Mouse (Mus musculus) gastrocnemius, adult 8-10 months (tissue): ENCODE measurements around the gene Ctps. TPM values are rescaled to one million over a fixed set of nuclear protein-coding genes. Genes with fewer than 3 reads are reported as not detected.

Experiments used
- DNase-seq, 2 experiments: peaks; one replicate each; pipeline ENCODE4 v3.0.0; 2022; ENCODE audit warnings: low spot score in 2 of 2
- total RNA-seq, 4 experiments: library from RNA; stranded (reverse); gene quantifications; 2 replicates each; pipeline ENCODE4 v1.2.4; 2022

Gene Ctps
- total RNA-seq, 4 experiments from 2014 or later, result 13.2 to 14.6 (median 13.9) TPM

DNA sequence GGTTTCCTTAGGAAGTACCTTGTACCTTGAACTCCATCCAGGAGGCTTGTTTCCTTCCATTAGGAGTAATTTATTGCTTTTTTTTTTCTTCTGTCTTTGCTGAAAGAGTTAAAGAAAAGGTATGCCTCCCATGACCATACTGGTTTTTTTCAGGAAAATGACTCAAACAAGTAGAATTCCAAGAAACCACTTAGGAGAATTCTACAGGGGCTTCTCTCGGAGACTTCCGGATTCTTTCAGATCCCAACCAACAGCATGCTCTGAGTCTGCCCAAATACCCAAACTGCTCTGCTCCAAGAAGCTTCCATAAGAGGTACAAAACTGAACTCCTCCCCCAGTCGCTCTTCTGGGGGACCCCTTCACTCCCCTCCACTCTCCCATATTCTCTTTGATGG, 991 bp upstream of the Ctps start:
- no peak for DNase-seq

DNA sequence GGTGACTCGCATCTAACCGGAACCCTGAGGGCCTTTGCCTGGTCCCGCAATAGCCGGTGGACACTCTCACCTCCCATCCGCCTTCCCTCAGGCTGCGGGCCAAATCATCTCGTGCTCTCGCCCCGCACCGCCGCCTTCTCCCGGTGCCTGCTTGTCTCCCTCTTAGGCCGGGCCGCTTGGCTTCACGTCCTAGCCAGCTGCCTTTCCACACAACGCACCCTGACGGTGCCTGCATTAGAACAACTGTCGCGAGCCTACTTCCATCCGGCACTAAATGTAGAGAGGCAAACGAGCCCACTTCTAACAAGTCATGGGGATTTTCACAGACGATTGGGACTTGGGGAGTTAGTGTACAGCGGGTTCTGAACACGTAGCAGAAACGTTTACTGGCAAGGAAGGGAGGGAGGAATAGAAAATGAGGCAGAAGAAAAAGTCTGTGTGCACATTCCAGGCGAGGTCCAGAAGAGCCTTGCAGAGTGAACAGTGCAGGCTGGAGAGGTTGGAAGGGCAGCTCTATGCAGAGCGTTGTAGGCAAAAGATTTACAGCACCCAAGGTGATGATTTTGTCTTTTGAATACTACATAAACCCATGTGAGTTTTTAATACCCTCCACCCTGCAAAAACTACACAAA, 478 bp upstream of the Ctps start:
- no peak for DNase-seq

DNA sequence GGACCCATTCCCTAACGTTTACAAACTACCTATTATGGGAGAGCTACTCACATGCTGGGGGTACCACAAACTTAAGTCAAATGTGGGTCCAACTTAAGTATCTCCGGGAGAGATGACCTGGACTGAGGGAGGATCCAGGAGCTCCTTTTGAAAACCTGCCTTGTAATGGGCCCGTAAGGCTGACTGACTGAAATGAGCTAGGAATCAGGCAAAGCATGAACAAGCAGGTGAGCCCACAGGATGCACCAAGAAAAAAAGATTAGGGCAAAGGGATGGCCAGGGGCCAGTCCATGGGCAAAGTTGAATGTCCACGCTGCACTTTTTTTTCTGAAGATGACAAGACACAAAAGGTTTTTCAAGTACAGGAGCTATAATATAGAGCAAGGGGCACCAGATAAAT, 1.1 kb downstream of the Ctps start:
- DNase-seq, result no peak

DNA sequence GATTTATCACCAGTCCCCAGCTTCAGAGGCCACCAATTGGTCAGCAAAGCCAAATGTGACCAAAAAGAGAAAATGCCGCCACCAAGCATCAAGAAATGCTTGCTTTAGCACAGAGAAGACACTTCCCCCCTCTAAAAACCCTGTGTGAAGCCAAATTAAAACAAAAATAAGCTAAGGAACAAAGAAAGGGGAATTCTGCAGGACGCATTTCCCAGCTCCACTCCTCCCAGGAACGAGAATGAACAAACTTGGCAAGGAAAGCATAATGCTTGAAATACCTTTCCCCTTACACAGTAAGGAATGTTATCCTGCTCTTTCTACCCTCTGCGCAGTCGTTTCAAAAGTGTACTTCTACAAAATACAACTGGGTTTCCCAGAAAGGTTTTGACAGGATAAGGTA, 2.1 kb downstream of the Ctps start:
- DNase-seq, result no peak

DNA sequence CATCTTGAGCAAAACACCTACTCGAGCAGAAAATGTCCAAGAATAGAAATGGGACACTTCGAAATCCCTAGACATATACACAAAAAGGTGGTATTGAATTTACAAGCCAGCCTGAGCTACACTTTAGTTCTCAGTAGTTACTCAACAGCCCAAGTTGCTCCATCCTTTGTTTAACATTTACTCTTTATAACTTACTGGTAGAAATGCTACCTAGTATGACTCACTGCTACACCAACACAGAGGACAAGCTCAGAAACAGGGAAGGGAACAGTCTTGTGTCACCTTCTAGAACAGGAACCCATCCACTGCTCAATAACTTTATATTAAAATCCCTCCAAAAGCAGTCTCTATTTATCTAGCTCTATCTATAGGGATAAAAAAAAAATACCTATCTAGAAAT, 4.3 kb downstream of the Ctps start:
- no peak for DNase-seq

DNA sequence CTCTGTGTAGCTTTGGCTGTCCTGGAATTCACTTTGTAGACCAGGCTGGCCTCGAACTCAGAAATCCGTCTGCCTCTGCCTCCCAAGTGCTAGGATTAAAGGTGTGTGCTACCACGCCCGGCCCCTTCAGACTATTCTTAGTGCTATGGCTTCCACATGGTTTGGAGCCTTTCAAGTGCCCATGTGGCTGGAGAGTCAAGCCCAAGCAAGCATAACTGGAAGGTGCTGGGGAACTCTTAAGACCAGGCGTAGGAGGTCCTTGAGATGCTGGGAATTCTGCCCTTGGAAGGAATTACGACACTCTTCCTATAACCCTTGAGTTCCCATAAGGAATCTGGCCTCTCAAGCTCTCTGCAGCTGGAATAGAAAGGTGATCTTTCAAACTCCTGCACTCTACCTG, 13.5 kb downstream of the Ctps start:
- no peak for DNase-seq

DNA sequence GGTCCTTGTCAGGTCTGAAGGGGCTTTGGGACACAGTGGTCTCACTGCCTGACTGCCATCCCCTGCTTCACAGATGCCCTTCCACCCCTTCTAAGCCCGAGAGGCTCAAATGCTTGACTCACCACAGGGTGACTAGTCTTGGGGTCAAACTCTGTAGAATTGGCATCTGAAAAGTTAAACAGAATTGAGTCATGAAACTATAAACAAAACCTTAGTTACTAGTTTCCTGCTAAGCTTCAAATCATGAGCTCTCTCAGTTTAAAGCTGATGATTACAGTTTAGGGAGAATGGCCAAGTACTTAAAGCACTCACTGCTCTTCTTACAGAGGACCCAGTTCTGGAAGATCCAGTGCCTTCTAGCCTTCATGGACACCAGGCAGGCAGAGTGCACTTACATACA, 25.2 kb downstream of the Ctps start:
- no peak for DNase-seq

DNA sequence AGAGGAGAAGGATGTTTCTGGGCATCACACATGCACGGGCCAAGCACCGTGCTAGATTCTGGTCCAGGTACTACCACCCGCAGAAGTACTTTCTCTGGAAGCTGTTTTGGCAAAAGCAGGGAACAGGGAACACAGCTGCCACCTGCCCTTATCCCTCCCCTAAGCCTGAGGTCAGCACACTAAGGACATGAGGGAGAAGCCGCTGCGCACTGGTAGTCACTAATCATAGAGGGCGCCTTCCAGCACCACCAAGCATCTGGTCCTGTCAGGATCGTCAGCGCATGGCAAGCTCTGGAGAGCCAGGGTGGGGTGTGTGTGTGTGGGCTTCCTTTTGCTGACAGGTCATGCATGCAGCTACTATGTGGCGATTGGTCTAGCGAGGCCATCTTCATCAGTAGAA, 31.4 kb downstream of the Ctps start:
- no peak for DNase-seq

DNA sequence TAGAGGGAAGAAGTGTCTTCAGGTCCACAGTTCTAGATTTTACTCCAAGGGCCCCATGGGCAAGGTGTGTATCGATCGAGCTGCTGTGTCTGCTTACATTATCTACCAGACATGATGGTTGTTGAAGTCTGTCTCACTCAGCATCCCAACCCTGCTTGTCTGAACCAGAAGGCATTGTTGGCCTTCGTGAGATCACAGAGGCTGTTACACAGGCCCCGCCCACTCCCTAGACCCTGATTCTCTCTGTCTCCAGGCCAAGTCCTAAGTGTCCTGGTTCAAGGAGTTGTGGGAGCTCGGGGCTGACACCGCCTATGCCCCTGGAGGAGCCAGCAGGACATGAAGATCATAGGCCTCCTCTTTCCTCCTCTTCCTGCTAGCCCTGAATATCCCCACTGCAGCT, 38.1 kb downstream of the Ctps start, which contains the start of gene Slfnl1:
Slfnl1 (plus strand) TSS at position 246 of the 400 bp plus-strand sequence.
- no peak for DNase-seq

DNA sequence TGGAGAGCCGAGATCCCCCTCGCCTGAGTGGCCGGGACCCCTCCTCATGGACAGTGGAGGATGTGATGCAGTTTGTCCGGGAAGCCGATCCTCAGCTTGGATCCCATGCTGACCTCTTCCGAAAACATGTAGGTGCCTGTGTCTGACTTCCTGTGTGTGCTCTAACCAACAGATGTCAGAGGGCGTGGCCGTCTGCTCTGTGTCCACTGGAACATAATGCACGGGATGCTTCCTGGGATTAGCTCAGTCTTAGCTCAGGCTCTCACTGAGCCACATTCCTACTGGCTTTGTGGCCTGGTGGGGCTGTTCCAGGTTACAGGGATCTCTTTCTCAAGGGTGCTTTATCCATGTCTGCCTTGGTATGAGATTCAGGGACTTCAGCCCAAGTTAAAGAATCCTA, 41.9 kb downstream of the Ctps start:
- no peak for DNase-seq

DNA sequence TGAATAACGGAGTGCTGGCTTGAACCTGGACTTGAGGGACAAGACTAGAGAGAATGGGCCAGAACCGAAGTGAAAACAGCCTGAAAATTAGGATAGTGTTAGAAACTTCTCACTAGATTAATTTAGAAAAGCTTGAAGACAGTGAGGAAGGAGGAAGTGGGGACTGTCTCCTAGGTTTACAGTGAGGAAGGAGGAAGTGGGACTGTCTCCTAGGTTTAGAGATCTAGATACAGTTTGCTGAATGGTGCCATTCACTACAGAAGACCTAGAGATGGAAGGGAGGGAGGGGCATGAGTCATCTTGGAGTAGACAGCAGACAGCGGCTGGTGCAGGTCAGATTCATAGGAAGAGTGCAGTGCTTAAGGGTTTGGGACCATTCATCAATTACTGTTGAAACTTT, 47.0 kb downstream of the Ctps start:
- no peak for DNase-seq

DNA sequence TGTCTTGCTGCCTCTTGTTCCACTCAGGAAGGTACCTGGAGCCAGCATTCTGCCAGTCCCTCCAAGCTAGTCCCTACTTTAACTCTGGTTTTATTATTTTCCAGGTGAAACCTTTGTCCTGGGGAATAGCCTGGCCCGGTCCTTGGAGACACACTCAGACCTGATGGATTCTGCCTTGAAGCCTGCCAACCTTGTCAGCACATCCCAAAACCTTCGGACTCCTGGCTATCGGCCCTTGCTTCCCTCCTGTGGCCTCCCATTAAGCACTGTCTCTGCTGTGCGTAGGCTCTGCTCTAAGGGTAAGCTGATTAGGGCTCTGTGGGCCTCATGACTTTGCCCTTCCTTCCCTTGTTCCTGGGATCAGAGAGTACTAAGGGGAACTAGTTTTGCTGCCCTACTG, 47.7 kb downstream of the Ctps start:
- no peak for DNase-seq

DNA sequence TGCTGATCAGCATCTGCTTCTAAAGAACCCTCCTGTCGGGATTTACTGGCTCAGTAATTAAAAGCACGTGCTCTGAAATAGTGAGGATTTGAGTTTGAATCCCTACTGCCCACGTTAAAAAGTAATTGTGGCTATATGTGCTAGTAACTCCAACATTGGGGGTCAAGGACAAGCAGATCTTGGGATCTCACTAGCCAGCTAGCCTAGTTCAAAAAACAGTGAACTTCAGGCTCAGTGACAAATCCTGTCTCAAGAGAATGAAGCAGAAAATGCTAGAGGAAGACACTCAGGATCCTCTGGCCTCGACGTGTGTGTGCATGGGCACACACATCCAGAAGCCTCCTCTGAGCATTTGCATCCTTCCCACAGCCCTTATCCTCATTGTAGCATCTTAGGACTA, 48.3 kb downstream of the Ctps start:
- DNase-seq, result no peak

DNA sequence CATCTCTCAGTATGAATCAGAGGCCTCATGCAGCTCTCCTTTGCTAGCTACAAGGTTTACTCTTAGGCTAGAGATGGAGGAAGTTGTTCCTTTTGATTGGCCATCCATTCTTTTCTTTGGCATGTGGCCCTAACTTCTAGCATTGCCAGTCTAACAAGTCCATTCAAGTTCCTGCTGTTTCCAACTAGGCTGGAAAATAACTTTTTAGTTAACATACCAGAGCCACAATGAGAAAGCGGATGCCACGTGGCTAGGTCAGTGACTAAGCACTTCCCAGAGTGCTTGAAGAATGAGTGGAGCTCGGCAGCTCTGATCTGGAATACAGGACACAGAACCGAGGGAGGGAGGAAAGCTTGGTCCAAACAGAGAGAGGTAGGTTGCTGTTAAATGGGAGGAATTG, 52.7 kb downstream of the Ctps start:
- DNase-seq, result no peak

DNA sequence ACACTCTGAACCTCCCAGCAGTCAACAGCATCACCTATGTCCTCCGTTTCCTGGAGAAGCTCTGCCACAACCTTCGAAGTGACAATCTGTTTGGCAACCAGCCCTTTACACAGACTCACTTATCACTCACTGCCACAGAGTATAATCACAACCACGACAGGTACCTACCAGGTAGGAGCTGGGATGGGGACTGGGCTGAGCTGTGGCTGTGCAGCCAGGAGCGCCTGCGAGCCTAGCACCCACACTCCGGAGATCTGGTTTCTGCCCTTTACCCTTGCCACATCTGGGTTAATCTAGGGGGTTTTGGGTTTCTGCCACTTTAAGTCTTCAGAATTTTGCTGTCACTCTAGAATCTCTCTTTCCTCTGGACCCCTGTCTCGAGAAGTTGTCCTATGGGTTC, 53.2 kb downstream of the Ctps start:
- DNase-seq, result no peak

DNA sequence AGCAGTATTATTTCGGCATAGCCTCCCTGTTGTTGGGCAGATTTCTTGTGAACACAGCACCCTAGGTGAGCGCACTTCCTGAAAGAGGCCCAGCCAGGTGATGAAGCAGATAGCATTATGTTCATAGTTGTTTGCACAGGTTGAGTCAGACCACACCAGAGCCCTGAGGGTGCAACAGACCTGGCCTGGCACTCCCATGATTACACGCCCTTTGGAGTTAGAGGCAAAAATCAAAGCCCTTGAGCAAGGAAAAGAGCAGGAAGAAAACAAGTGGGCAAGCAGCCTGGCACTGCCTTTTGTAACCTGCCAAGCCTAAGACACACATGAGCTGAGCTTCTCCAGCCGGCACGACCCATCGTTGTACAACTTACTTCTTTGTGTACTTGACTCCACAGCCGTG, 53.6 kb downstream of the Ctps start:
- DNase-seq, result no peak

DNA sequence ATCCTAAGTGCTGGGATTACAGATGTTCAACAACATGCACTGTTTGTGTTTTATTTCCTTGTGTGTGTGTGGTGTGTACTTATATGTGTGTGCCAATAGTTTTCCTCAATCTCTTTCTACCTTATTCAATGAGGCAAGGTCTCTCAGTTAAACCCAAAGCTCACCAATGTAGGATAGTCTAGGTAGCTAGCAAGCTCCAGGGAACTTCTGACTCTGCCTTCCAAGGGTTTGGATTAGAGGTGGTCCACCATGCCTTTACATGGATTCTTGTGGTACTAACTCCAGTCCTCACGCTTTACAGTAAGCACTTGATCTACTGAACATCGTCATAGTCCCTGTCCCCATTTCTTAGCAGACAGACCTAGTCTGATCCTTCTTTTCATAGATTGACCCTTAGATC, 55.7 kb downstream of the Ctps start:
- DNase-seq, result no peak

DNA sequence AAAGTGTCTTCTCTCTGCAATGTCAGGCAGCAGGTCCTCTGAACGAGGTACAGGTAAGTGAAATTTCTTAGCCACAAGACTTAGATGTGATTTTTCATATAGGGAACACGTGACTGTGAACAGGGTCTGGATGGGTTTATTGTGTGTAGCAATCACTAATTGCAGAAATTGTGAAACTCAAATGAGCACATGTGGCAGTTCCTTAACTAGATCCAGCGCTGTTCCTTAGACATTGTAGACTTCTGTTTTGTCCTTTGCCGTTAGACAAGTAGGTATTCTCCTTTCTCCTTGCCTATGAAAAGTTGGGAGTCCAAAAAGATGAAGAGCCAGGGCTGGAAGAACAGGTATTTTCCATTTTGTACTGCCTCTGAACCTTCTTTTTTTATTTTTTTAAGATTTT, 58.9 kb downstream of the Ctps start:
- no peak for DNase-seq

DNA sequence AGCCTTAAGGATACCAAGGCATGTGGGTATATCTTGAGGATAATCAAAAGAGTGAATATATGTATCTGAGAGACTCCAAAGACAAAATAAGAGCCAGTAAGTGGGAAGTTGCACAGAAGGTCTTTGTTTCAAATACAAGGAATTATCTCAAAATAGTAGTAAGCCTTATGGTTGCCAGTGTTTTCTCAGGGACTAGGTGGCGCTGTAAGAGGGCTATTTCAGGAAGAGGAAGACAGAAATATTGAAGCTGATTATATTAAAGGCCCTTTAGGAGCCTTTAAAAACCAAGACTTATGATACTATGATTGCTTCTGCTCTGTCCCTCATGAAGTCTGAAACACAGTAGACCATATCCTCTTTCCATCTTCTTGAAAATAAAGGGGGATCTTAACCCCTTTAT, 63.1 kb downstream of the Ctps start:
- DNase-seq, result no peak

Other genes starting within 250 kb of the Ctps start
- gene Scmh1, start 165.0 kb downstream of the Ctps start, total RNA-seq, result 10 to 100 TPM; 48.4 to 55.5 (median 53.9) TPM
- under 1 TPM in 2 of 4 experiments, not detected in 2; 0.24 to 0.27 TPM for gene Slfnl1, start 38.0 kb downstream of the Ctps start, total RNA-seq
- gene Gm8439, start 18.5 kb upstream of the Ctps start, total RNA-seq, result not detected
- gene Cited4, start 96.3 kb upstream of the Ctps start, total RNA-seq, result 10 to 100 TPM in 3 of 4 experiments, 1 to 10 TPM in 1; 6.1 to 27.5 (median 16.1) TPM
- gene Kcnq4, start 178.3 kb upstream of the Ctps start, total RNA-seq, result 10 to 100 TPM; 11.1 to 21.9 (median 13.6) TPM